Mouse (Mus musculus) testis, adult 2 months (tissue): Measurements from ENCODE around the gene Dync1i1. TPM values are rescaled to one million over a fixed set of nuclear protein-coding genes. Genes with fewer than 3 reads are reported as not detected.
"Not testable (repeated sequence)": the region's sequence is repeated elsewhere in the genome, so short reads cannot be mapped to it uniquely, and the experiment has no call there.

Source experiments
- H3K27ac ChIP-seq: fragments of 200-500 bp; 2 replicates; pipeline ENCODE4 v1.5.1; 2012; ENCODE audit warnings: low read depth, low read length; ENCODE audit not compliant: control insufficient read depth, insufficient read depth
- H3K27me3 ChIP-seq: fragments of 200-500 bp; 2 replicates; pipeline ENCODE4 v1.6.1; 2012; ENCODE audit warnings: mild to moderate bottlenecking, low read length, moderate library complexity; ENCODE audit not compliant: control insufficient read depth, insufficient read depth
- H3K36me3 ChIP-seq: fragments of 200-500 bp; 2 replicates; pipeline ENCODE4 v1.6.1; 2012; ENCODE audit warnings: mild to moderate bottlenecking, low read length; ENCODE audit not compliant: control insufficient read depth, insufficient read depth
- H3K4me1 ChIP-seq: fragments of 200-500 bp; 2 replicates; pipeline ENCODE4 v1.6.1; 2012; ENCODE audit warnings: low read length; ENCODE audit not compliant: control insufficient read depth, insufficient read depth
- H3K4me3 ChIP-seq: fragments of 200-500 bp; 2 replicates; pipeline ENCODE4 v1.5.1; 2012; ENCODE audit warnings: low read depth, mild to moderate bottlenecking, low read length, moderate library complexity, mixed read lengths; ENCODE audit not compliant: control insufficient read depth
- CTCF ChIP-seq: fragments of 200-500 bp; IDR thresholded peaks from 2 replicates; pipeline ENCODE4 v1.5.1; 2012; ENCODE audit warnings: low read depth, mild to moderate bottlenecking, inconsistent platforms, low read length, moderate library complexity; ENCODE audit not compliant: control insufficient read depth, insufficient read depth, insufficient replicate concordance
- POLR2A ChIP-seq: fragments of 200-500 bp; IDR thresholded peaks from 2 replicates; pipeline ENCODE4 v1.6.1; 2012; ENCODE audit warnings: low read depth, mild to moderate bottlenecking, inconsistent platforms, low read length, moderate library complexity; ENCODE audit not compliant: control insufficient read depth
- polyA plus RNA-seq: library from polyadenylated mRNA; depleted of rRNA; stranded (reverse); fragments of >200 nt; gene quantifications from 2 replicates; pipeline ENCODE4 v1.2.3, GENCODE M21; 2012

Gene Dync1i1
- polyA plus RNA-seq, 1 experiment, result 12.1 TPM

DNA sequence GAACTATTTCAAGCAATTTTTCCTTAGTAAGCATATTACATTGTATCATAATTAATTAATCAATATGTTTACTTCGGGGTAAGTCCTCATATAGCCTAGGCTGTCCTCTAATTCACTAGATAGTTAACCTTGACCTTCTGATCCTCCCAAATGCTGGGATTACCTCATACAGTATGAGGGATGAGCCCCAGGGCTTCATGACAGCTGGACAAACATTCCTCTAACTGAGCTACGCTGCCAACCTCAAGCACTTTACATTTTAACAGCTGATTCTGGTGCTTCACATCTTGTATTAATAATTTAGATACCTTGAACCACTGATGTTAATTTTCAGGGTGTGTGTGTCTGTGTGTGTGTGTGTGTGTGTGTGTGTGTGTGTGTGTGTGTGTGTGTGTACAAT is 6.5 kb upstream of the Dync1i1 start:
- H3K36me3 ChIP-seq, result no peaks in the 10 kb centered on the region
- no peaks in the 10 kb centered on the region for H3K27me3 ChIP-seq
- TF ChIP-seq POLR2A, result no peak
- no peak for TF ChIP-seq CTCF
- no peak overlapping the region for H3K4me3 ChIP-seq
- H3K27ac ChIP-seq, result no peak overlapping the region
- no peaks in the 10 kb centered on the region for H3K4me1 ChIP-seq

DNA sequence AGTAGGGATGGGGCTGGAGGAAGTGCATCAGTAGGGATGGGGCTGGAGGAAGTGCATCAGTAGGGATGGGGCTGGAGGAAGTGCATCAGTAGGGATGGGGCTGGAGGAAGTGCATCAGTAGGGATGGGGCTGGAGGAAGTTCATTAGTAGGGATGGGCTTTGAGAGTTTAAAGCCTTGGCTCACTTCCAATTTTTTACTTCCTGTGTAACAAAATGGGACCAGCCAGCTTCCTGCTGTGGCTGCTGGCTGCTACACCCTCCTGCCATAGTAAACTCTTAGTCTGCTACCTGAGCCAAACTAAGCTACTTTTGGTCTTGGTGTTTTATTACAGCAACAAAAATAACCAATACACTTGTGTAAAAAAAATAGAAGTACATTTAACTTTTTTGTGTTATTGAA is 4.7 kb upstream of the Dync1i1 start:
- H3K4me1 ChIP-seq, H3K36me3 ChIP-seq, H3K27me3 ChIP-seq, H3K27ac ChIP-seq, H3K4me3 ChIP-seq: not testable (repeated sequence)

DNA sequence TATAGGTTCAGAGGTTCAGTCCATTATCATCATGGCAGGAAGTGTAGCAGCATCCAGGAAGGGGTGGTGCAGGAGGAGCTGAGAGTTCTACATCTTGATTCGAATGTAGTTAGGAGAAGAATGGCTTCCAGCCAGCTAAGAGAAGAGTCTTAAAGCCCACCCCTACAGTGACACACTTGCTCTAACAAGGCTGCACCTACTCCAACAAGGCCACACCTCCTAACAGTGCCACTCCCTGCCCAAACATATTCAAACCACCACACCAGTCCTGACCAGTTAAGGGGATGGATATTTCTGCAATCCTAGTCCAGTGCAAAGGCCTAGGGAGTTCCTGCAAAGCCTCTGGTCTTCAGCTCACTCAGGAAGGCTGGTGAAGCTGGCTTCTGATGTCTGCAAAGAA is 1.5 kb upstream of the Dync1i1 start:
- TF ChIP-seq CTCF (no peak), POLR2A (no peak)
- H3K4me1 ChIP-seq, result peaks cover 2% of the 10 kb centered on the region; the same call in 1 of the 2 replicates
- H3K27ac ChIP-seq, result no peak overlapping the region
- no peaks in the 10 kb centered on the region for H3K27me3 ChIP-seq
- H3K4me3 ChIP-seq, result no peak overlapping the region
- H3K36me3 ChIP-seq, result no peaks in the 10 kb centered on the region

DNA sequence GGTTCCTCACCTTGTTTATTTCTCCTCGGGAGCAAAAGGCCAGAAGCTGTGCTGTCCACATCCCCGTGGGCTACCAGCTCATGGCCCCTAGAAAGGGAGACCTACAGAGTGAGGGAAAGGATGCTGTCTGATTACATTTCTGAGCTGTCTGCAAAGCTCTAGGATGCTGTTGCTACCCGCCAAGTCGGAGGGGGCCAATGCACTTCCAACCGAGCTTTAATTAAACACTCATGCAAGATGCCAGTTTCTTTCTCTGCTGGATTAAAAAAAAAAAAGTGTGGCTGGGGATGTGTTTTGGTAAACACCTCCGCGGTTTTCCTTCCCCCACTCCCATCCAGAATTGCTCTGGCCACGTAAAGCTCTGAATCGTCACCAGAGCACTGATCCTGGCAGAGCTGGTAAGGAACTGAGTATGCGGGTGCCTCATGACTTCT is 815 bp downstream of the Dync1i1 start:
- Histone ChIP-seq H3K4me1 (peaks cover 2% of the 10 kb centered on the region; the same call in 1 of the 2 replicates), H3K36me3 (no peaks in the 10 kb centered on the region), H3K4me3 (peak overlapping the region; percentile 82), H3K27ac (0 out of 2 replicates have a peak overlapping the region, but pooled peaks have one; percentile 7), H3K27me3 (no peaks in the 10 kb centered on the region)
- no peak for TF ChIP-seq CTCF
- TF ChIP-seq POLR2A, result no peak

DNA sequence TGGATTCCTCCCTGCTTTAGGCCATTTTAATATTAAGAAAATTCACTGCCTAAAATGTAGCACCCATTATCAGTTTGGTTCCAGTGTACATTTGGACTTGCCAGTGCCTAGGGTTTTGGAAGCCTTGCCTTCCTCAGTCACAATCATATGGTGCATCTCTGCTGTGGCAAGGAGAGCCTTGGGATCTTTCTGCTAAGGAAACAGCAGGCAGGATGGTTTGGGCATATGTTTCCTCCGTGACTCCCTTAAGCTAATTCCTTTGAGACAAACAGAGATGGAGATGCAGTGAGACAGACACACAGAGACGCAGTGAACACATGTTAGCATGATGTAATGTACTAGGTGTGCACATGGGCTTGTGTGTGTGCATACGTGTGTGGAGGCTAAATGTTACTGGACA is 7.8 kb downstream of the Dync1i1 start:
- Histone ChIP-seq H3K36me3 (no peaks in the 10 kb centered on the region), H3K4me1 (no peaks in the 10 kb centered on the region), H3K4me3 (no peak overlapping the region), H3K27me3 (no peaks in the 10 kb centered on the region), H3K27ac (no peak overlapping the region)
- TF ChIP-seq CTCF (no peak), POLR2A (no peak)

DNA sequence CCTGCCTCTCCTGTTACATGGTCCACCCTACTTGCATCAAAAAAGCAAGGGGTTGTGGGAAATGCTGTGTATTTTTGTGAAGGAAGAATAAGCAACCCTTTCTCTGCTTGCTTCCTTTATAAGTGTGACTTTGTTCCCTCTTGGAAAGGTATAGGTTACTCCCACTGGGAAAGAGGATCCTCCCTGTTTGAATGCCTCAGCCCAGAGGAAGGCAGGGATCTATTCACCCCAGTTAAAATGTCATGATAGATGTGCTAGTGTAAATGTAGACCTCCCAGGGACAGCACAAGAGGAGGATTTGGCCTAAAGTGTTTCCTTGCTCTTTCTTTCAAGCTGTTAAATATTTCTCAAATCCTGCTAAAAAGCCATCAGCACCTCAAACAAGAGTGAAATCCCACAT is 9.0 kb downstream of the Dync1i1 start:
- Histone ChIP-seq H3K27ac (no peak overlapping the region), H3K27me3 (no peaks in the 10 kb centered on the region), H3K4me1 (no peaks in the 10 kb centered on the region), H3K36me3 (no peaks in the 10 kb centered on the region), H3K4me3 (no peak overlapping the region)
- TF ChIP-seq CTCF, result no peak
- TF ChIP-seq POLR2A, result no peak

DNA sequence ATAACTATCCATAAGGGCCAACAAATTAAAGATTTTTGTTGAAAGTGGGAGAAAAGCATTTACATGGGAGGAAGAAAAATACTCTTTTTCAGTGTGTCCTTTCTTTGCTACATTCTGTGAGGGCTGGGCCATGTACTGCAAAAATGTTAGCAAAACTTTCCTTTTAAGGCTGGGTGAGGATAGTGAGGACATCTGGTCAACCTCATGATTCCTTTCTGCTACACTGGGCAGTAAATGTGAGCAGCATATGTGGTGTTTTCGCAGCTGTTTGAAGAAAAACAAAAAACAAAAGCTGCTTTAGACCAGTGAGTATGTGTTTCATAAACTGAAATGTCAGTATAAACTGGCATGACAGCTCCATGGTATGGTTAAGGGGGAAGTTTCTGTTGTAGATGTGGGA is 9.4 kb downstream of the Dync1i1 start:
- no peak overlapping the region for H3K27ac ChIP-seq
- no peaks in the 10 kb centered on the region for H3K4me1 ChIP-seq
- H3K36me3 ChIP-seq, result no peaks in the 10 kb centered on the region
- no peak for TF ChIP-seq POLR2A
- TF ChIP-seq CTCF, result no peak
- H3K27me3 ChIP-seq, result no peaks in the 10 kb centered on the region
- no peak overlapping the region for H3K4me3 ChIP-seq

DNA sequence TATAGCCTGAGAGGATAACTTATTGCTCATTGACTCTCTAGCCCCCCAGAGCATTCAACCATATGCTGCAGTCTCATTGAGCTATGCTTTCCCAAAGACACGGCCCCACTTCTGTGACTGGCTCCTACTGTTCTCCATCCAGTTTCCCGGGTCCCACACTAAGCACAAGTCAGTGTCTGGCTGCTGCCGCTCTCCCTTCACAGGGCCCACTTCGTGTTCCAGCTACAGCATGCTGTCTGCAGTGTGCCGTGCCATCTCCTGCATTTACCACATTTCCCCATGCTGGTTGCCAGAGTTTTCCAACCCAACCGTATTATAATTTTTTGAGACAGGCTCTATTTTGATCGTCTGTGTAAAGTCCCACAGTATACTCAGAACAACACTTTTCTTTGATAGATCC is 14.3 kb downstream of the Dync1i1 start:
- Histone ChIP-seq H3K27me3 (no peaks in the 10 kb centered on the region), H3K36me3 (no peaks in the 10 kb centered on the region), H3K4me1 (no peaks in the 10 kb centered on the region), H3K27ac (no peak overlapping the region), H3K4me3 (no peak overlapping the region)
- TF ChIP-seq CTCF, result no peak
- TF ChIP-seq POLR2A, result no peak
